Mouse (Mus musculus) intestine, embryonic 15.5 days (tissue): ENCODE data around the gene Serpini1. TPM values are rescaled to one million over a fixed set of nuclear protein-coding genes. Genes with fewer than 3 reads are reported as not detected.

ENCODE experiments used
- ATAC-seq: fragments of 200-750 bp; cut with Nextera tagmentation; 2 replicates; pipeline ENCODE4 v1.8.0; 2017; ENCODE audit warnings: moderate TSS enrichment, moderate library complexity
- H3K27ac ChIP-seq: fragments of 300-500 bp; sonication (generic); 2 replicates; pipeline ENCODE4 v1.5.1; 2015; ENCODE audit warnings: mild to moderate bottlenecking, inconsistent platforms
- H3K27me3 ChIP-seq: fragments of 300-500 bp; sonication (generic); replicated peaks from 2 replicates; pipeline ENCODE4 v1.6.1; 2015; ENCODE audit warnings: inconsistent platforms
- H3K36me3 ChIP-seq: fragments of 300-500 bp; sonication (generic); 2 replicates; pipeline ENCODE4 v1.6.1; 2015; ENCODE audit warnings: inconsistent platforms
- H3K4me1 ChIP-seq: fragments of 300-500 bp; sonication (generic); replicated peaks from 2 replicates; pipeline ENCODE4 v1.6.1; 2015; ENCODE audit warnings: inconsistent platforms
- H3K4me2 ChIP-seq: fragments of 300-500 bp; sonication (generic); replicated peaks from 2 replicates; pipeline ENCODE4 v1.6.1; 2015; ENCODE audit warnings: mild to moderate bottlenecking, inconsistent platforms
- H3K4me3 ChIP-seq: fragments of 300-500 bp; sonication (generic); replicated peaks from 2 replicates; pipeline ENCODE4 v1.5.1; 2015; ENCODE audit warnings: inconsistent platforms
- H3K9ac ChIP-seq: fragments of 300-500 bp; sonication (generic); 2 replicates; pipeline ENCODE4 v1.6.1; 2015; ENCODE audit warnings: inconsistent platforms
- H3K9me3 ChIP-seq: fragments of 300-500 bp; sonication (generic); 2 replicates; pipeline ENCODE4 v1.6.1; 2016; ENCODE audit warnings: inconsistent platforms
- WGBS: fragments of 180-500 bp; shearing (Covaris S2); methylation state at CpG from one replicate; pipeline ENCODE4 v1.1.7; 2015; 5-methylcytosine and 5-hydroxymethylcytosine counted together
- polyA plus RNA-seq: library from polyadenylated mRNA; unstranded; fragments of >200 nt; fragmentation: Nextera tagmentation; extraction: Ambion mirVana; gene quantifications from 2 replicates; pipeline ENCODE4 v1.2.1, GENCODE M21; 2015

Serpini1 gene
- polyA plus RNA-seq, 1 experiment from 2014 or later: 34.7 TPM

DNA sequence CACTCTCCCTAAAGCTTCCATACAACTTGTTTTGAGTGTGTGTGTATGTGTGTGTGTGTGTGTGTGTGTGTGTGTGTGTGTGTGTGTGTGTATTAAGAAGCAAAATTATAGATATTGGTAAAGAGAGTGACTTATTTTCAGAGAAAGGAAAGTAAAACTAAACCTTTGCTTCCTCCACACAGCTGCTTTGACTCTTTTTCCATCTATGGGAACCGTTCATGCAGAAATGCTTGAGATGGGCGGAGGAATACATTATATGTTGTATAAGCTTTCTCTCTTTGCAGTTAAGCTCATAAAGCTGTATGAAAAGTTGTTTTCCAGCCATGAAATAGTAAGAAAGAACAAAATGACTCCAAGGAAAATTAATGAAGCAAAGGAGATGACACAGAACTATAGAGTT is 16.7 kb downstream of the Serpini1 start:
- Histone ChIP-seq H3K27me3 (no peaks in the 10 kb centered on the region), H3K4me2 (no peak overlapping the region), H3K27ac (no peak overlapping the region), H3K9ac (no peak overlapping the region), H3K9me3 (no peaks in the 10 kb centered on the region), H3K36me3 (no peaks in the 10 kb centered on the region), H3K4me3 (no peak overlapping the region), H3K4me1 (no peaks in the 10 kb centered on the region)
- no peak for ATAC-seq
- WGBS: 80% methylated on average over 2 of the region's 2 CpGs

DNA sequence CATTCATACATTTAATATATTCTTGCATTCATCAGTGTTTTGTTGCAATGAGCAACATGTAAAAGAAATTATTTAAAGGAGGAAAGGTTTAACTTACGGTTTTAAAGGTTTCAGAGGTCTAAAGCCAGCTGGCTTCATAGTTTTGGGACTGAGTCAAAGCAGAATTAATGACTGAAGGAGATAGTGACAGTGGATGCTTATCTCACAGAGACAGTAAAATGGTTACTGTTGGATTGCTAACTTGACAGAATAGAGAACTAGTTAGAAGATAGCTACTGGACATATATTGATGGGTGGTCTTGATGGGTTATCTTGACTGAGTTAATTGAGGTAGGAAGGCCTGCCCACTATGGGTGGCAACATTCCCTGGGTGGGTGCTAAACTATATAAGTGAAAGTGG is 18.2 kb downstream of the Serpini1 start:
- H3K9ac ChIP-seq: no peak overlapping the region
- H3K27me3 ChIP-seq: no peaks in the 10 kb centered on the region
- H3K36me3 ChIP-seq: no peaks in the 10 kb centered on the region
- WGBS: 79% methylated on average over 1 of the region's 1 CpGs
- no peaks in the 10 kb centered on the region for H3K9me3 ChIP-seq
- ATAC-seq: no peak
- no peak overlapping the region for H3K4me3 ChIP-seq
- no peak overlapping the region for H3K27ac ChIP-seq
- H3K4me1 ChIP-seq: no peaks in the 10 kb centered on the region
- H3K4me2 ChIP-seq: no peak overlapping the region

DNA sequence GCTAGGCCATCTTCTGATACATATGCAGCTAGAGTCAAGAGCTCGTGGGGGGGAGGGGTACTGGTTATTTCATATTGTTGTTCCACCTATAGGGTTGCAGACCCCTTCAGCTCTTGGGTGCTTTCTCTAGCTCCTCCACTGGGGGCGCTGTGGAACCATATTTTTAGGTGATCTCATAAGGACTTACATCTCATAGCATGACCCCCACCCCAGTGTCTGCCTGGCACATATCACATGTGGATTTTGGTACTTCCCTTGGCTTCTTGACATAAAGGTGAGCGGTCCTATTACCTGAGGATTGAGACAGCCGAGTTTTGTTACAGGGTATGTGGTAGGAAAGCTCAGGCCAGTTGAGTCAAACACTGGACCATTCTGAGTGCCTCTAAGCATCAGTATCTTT is 22.0 kb downstream of the Serpini1 start:
- H3K9ac ChIP-seq: no peak overlapping the region
- no peaks in the 10 kb centered on the region for H3K9me3 ChIP-seq
- no peaks in the 10 kb centered on the region for H3K4me1 ChIP-seq
- no peak overlapping the region for H3K4me2 ChIP-seq
- no peak overlapping the region for H3K4me3 ChIP-seq
- H3K36me3 ChIP-seq: no peaks in the 10 kb centered on the region
- no peak overlapping the region for H3K27ac ChIP-seq
- ATAC-seq: no peak
- H3K27me3 ChIP-seq: no peaks in the 10 kb centered on the region
- WGBS: 55% methylated on average over 4 of the region's 4 CpGs

DNA sequence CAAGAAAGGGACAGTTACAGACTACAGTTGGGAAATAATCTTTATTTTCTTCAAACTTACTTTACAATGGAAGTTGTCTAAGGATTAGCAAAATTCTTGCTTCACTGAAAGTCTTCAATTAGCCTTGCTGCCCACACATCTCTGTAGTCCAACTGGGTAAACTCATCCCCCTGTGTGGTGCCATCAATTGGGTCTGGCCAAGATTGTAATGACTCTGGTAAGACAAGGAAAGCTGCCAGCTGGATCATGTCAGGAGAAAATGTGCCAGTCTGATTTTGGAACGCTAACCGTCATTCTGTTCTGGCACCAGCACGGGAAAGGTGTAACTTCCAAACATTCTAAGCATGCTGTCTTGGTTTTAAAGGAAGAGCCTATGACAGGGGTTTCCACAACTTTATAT is 25.9 kb downstream of the Serpini1 start:
- H3K9me3 ChIP-seq: no peaks in the 10 kb centered on the region
- WGBS: 82% methylated on average over 3 of the region's 3 CpGs
- no peaks in the 10 kb centered on the region for H3K4me1 ChIP-seq
- no peak overlapping the region for H3K9ac ChIP-seq
- no peak for ATAC-seq
- H3K4me3 ChIP-seq: no peak overlapping the region
- no peaks in the 10 kb centered on the region for H3K36me3 ChIP-seq
- H3K4me2 ChIP-seq: no peak overlapping the region
- H3K27me3 ChIP-seq: no peaks in the 10 kb centered on the region
- H3K27ac ChIP-seq: no peak overlapping the region

DNA sequence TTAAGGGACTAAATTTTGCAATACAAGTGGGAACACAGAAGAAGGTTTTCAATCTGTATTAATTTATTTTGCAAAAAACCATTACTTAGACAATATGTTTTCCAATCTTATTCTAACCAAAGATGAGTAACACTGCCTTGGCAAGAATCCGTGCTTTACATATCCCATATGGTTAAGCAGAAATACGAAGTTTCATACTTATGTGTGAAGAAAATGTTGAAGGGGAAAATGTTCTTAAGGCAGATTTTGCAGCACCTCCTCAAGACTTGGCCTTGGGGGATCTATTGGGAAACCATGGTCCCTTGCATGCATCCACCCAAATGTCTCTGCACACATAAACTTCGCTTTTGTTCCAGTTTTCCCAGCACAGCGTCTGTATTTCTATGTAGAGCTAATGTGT is 27.6 kb downstream of the Serpini1 start:
- Histone ChIP-seq H3K4me1 (no peaks in the 10 kb centered on the region), H3K4me3 (no peak overlapping the region), H3K9me3 (no peaks in the 10 kb centered on the region), H3K27me3 (no peaks in the 10 kb centered on the region), H3K36me3 (no peaks in the 10 kb centered on the region), H3K27ac (no peak overlapping the region), H3K9ac (no peak overlapping the region), H3K4me2 (no peak overlapping the region)
- 88% methylated on average over 4 of the region's 4 CpGs for WGBS
- no peak for ATAC-seq

DNA sequence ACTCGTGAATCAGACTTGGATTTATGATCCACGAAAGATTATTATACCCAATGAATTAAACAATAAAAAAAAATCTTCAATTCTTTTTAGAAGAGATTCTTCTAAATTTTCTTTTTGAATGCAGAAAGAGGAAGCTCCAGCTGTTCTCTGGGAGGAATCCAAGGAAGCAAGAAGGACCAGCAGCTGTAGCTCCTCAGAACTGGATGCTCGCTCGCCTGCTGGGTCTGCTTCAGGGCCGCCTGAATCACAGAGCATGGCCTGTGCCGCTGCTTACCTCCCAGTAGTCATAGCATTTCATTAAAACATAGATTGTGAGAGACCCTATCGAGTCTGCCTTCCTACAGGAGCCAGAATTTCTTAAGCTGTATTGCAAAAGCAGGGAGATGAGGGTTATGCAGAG is 53.7 kb downstream of the Serpini1 start:
- WGBS: 55% methylated on average over 7 of the region's 7 CpGs
- no peaks in the 10 kb centered on the region for H3K27me3 ChIP-seq

DNA sequence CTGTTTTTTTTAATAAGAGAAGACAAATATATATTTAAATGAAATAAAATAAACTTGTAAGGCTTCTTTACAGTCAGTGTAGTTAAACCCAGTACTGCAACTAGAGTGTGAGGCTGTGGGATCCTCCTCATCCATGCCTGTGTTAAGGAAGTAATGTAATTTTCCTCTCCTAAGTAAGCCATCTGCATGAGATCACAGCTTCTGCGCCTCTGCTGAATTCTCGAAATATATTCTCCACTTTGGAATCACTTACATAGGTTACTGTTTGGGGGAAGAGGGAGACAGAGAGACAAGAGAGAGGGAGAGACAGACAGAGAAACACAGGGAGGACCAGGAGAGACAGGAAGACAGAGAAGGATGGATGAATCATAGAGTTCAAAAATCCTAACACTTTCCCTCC is 67.3 kb downstream of the Serpini1 start:
- H3K4me2 ChIP-seq: no peak overlapping the region
- H3K9me3 ChIP-seq: no peaks in the 10 kb centered on the region
- H3K36me3 ChIP-seq: no peaks in the 10 kb centered on the region
- no peaks in the 10 kb centered on the region for H3K27me3 ChIP-seq
- H3K27ac ChIP-seq: no peak overlapping the region
- H3K9ac ChIP-seq: no peak overlapping the region
- H3K4me1 ChIP-seq: no peaks in the 10 kb centered on the region
- WGBS: 82% methylated on average over 2 of the region's 2 CpGs
- ATAC-seq: no peak
- H3K4me3 ChIP-seq: no peak overlapping the region

More for the DNA sequence above, 53.7 kb downstream of the Serpini1 start:
- no peaks in the 10 kb centered on the region for H3K9me3 ChIP-seq
- ATAC-seq: no peak
- no peaks in the 10 kb centered on the region for H3K36me3 ChIP-seq
- no peak overlapping the region for H3K4me3 ChIP-seq
- no peaks in the 10 kb centered on the region for H3K4me1 ChIP-seq
- no peak overlapping the region for H3K9ac ChIP-seq
- H3K4me2 ChIP-seq: no peak overlapping the region
- H3K27ac ChIP-seq: no peak overlapping the region

DNA sequence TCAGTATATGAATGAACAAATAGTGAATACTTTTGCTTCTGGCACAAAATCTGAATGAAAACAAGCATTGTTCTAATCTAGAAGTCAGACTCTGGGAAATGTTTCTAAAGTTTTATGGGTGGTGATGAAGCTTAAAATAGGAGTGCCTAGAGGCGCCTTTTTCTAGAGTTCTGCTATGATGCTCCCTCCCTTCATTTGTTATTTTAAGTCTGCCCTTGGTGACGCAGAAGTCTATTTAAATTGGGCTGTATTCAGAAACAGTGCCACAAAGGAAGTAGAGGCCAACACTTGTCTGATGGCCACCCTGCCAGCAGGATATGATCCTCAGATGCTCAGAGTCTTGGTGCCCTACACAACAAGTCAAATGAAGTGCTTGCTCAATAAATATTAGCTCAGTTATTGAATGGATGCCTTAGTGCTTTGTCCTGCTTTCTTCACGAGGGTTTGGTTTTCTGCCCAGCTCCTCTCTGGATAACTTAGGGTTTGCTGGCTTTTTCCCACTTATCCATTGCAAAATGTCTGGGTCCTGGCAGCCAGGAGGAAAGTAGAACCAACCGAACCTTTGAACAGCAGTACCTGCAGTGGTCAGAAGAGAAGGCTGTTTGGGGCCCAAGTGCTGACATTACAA is 73.8 kb downstream of the Serpini1 start:
- no peaks in the 10 kb centered on the region for H3K9me3 ChIP-seq
- no peak overlapping the region for H3K4me3 ChIP-seq
- WGBS: 61% methylated on average over 4 of the region's 4 CpGs
- no peak overlapping the region for H3K9ac ChIP-seq
- H3K4me1 ChIP-seq: no peaks in the 10 kb centered on the region
- H3K36me3 ChIP-seq: no peaks in the 10 kb centered on the region
- no peak for ATAC-seq
- H3K27me3 ChIP-seq: no peaks in the 10 kb centered on the region
- H3K27ac ChIP-seq: no peak overlapping the region
- no peak overlapping the region for H3K4me2 ChIP-seq

DNA sequence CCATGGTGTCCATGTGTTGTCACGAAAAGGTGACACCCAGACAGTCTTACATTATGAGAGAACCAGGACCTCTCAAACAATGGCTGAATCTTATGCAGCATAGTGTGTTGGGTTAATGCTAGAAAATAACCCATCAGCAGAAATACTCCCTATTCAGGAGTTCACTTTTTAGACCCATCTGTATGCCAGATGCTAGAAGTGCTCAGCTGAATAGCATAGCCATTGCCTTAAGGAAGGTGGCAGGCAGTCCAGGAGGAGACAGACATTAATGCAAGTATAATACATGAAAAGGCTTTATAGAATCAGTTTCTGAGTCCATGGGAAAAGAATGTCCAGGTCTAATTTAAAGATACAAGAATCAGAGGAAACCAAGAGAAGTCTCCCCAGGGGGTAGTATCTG is 75.9 kb downstream of the Serpini1 start:
- Histone ChIP-seq H3K9ac (no peak overlapping the region), H3K27me3 (no peaks in the 10 kb centered on the region), H3K4me3 (no peak overlapping the region), H3K27ac (no peak overlapping the region), H3K36me3 (no peaks in the 10 kb centered on the region), H3K4me1 (no peaks in the 10 kb centered on the region), H3K4me2 (no peak overlapping the region), H3K9me3 (no peaks in the 10 kb centered on the region)
- no peak for ATAC-seq
- 87% methylated on average over 1 of the region's 1 CpGs for WGBS

DNA sequence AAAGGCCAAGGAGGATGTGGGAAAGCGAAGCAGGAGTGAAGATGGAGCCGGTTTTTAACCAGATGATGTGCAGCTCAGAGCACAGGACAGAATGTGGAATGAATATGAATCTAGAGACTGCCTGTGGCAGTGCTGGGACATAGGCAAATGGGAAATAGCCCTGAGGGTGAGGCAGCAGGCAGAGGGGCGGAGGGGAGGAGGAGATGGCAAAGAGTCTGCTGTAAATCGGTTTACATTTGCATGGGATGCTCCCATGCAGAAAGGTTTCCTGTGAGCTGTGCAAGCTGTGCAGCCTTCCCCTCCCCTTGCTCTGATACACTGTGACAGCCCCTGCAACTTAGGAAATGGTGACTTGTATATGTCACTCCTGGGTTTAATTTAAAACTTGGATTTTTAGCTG is 76.3 kb downstream of the Serpini1 start:
- Histone ChIP-seq H3K9me3 (no peaks in the 10 kb centered on the region), H3K4me2 (no peak overlapping the region), H3K27me3 (no peaks in the 10 kb centered on the region), H3K36me3 (no peaks in the 10 kb centered on the region), H3K4me1 (no peaks in the 10 kb centered on the region), H3K4me3 (no peak overlapping the region), H3K27ac (no peak overlapping the region), H3K9ac (no peak overlapping the region)
- 72% methylated on average over 4 of the region's 4 CpGs for WGBS
- no peak for ATAC-seq

DNA sequence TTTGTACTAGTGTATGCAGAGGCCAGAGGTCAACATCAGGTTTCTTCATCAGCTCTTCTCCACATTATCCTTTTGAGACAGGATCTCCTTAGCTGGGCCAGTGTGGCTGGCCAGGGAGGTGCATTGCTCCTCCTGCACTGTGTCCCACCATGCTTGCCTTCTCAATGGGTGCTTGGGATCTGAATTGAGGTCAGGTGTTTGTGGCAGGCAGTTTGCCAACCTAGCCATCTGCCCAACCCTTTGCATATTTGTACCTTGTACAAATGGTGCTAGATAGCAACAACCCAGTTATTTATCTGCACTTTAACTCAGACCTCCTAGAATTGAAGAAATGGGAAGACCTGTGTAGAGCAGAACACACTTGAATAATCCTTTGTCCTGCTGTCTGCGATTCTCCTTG is 78.3 kb downstream of the Serpini1 start:
- no peak overlapping the region for H3K27ac ChIP-seq
- no peaks in the 10 kb centered on the region for H3K27me3 ChIP-seq
- H3K36me3 ChIP-seq: no peaks in the 10 kb centered on the region
- WGBS: 91% methylated on average over 1 of the region's 1 CpGs
- no peak overlapping the region for H3K9ac ChIP-seq
- H3K4me3 ChIP-seq: no peak overlapping the region
- no peaks in the 10 kb centered on the region for H3K9me3 ChIP-seq
- no peak overlapping the region for H3K4me2 ChIP-seq
- no peaks in the 10 kb centered on the region for H3K4me1 ChIP-seq
- no peak for ATAC-seq

DNA sequence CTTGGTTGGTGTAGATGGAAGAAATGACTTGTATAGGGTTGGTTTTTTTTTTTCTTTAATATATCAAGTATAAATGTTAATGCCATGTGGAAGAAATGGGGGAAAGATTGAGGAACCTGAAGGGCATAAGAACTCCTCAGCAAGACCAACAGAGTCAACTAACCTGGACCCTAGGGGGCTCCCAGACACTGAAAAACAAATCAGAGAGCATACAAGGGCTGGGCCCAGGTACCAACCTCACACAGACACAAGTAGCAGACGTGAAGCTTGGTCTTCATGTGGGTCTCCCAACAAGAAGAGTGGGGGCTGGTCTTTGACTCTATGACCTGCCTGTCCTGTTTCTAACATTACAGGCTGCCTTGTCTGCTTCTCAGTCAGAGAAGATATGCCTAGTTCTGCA is 82.2 kb downstream of the Serpini1 start:
- H3K9ac ChIP-seq: no peak overlapping the region
- H3K27ac ChIP-seq: no peak overlapping the region
- no peaks in the 10 kb centered on the region for H3K27me3 ChIP-seq
- H3K4me2 ChIP-seq: no peak overlapping the region
- no peak overlapping the region for H3K4me3 ChIP-seq
- H3K4me1 ChIP-seq: no peaks in the 10 kb centered on the region
- H3K9me3 ChIP-seq: no peaks in the 10 kb centered on the region
- H3K36me3 ChIP-seq: no peaks in the 10 kb centered on the region
- no peak for ATAC-seq
- WGBS: 44% methylated on average over 1 of the region's 1 CpGs

DNA sequence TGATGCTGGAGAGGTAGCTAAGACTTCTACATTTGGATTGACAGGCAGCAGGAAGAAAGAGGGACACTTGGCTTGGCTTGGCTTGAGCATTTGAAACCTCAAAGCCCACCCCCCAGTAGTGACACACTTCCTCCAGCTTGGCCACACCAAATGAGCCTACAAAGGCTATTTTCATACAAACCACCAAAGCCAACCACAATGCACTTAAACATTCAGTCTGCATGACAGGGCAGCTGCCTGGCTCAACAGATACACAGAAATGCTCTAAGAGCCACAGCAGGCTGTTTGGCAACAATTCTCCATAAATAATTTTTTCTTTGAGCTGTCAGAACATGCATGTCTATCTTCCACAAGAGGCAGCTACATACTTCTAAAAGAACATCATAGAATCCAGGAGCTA is 90.2 kb downstream of the Serpini1 start:
- Histone ChIP-seq H3K36me3 (no peaks in the 10 kb centered on the region), H3K4me2 (no peak overlapping the region), H3K9me3 (no peaks in the 10 kb centered on the region), H3K27me3 (no peaks in the 10 kb centered on the region), H3K4me3 (no peak overlapping the region), H3K4me1 (no peaks in the 10 kb centered on the region), H3K9ac (no peak overlapping the region), H3K27ac (no peak overlapping the region)
- ATAC-seq: no peak
